Mouse (Mus musculus): Measurements from ENCODE around the gene Tpst2.
"Not testable (repeated sequence)": the region's sequence is repeated elsewhere in the genome, so short reads cannot be mapped to it uniquely, and the experiment has no call there.

The Tpst2 gene

DNA sequence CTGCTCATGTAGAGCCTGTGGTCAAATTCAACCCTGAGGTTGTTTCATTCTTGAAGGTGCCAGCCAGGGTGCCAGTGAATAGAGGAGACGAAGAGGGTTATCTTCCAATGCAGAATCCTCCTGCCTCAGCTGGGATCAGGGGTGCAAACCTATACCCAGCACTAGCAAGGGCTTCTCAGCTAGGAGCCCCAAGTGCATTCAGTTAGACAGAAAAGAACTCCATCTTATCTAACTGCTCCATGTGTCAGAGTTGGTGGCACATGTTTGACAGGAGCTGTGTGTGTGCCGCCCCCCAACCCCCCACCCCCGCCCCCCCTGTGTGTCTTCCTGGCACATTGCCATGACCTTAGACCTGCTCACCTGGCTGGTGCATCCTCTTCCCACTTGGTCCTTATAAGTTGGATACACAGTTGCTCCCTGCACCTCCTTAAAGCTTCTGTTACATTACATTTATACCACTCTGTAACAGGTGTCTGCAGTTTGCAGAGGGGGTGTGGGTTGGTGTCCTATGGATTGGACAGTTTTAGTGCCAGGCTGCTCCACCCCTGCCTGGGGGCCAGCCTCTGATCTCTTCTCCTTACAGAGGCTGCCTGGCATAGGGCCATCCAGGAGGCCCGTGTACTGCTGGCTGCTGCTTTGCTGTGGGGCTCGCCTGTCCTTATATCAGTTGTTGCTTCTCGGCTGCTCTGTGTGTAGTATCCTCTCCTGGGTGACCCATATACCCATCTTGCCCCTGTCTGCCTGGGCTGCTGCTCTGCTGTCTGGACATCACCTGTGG, 20.1 kb downstream of the Tpst2 start:
- peak in 1 of 2 experiments; percentile 57 for DNase-seq (ENCODE audit: low spot score in 2 of 2)

DNA sequence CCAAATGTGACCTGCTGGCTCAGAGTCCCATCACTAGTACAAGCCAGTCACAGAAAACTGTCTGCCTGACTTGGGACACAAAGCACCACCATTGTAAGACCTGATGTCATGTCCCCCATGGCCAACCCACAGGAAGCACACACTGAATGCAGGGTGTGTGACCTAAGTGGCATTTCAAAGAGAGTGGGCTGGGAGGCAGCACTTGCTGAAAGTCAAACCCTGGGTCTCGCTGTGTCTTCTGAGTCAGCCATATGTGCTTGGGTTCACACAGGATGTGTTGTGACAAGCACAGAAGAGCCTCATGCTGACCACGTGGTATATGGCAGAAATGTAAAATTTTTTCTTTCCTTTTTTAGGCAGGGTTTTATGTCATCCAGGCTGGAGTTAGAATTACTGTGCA, 20.8 kb downstream of the Tpst2 start:
- peak; percentile 86 to 92 for DNase-seq (ENCODE audit: low spot score in 2 of 2)

DNA sequence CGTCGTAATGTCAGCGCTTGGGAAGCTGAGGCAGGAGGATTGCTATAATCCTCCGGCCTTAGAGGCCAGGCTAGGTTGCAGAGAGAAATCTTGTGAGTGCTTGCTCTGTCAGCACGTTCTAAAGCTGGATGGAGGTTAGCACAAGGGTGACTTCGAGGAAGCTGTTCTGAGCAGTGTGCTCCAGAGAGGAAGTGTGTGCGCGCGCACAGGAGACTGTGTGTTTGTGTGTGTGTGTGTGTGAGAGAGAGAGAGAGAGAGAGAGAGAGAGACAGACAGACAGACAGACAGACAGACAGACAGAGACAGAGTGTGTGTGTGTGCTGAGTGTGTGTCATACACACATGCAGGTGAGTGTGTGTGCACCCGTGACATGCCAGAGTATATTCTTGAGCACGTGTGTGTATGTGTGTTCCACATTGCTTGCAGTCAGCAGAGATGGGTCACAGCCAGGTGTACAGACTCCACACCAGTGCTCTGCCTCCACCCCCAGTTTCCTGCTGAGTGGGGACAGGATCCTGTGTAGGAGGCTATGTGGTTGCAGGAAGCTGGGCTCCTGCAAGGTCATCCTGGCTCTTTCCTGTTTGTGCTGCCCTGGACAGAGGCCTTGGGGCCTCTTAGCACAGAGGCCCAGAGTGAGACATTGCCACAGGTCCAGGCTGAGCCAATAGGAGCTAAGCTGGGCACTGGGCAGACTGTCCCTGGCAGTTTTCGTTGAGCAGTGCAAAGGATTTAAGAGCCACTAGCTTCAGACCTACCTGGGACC, 21.9 kb downstream of the Tpst2 start:
- no peak for DNase-seq (ENCODE audit: low spot score in 2 of 2)

DNA sequence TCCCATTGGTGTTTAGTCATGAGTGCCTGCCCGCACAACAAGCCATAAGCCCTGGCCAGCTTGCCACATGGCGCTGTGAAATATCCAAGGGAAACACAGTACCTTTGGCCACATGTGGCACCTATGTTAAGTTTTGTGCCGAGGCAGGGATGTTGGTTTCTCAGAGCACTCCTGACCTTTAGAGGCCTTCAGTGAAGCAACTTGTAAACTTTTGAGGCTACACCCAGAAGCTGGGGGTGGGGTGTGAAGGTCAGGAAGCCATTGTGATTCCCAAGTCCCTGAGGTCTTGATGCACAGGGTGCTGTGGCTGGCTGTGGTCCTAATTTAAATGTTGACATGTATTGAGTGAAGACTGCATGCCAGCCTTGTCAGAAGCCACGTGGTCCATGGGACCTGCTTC, 22.9 kb downstream of the Tpst2 start:
- no peak for DNase-seq (ENCODE audit: low spot score in 2 of 2)

- DNase-seq (ENCODE audit: low spot score in 2 of 2), result no peak
Observed at GRCm38 (mm10) chr5:112300112-112300511, 23.6 kb downstream of the Tpst2 start.

DNA sequence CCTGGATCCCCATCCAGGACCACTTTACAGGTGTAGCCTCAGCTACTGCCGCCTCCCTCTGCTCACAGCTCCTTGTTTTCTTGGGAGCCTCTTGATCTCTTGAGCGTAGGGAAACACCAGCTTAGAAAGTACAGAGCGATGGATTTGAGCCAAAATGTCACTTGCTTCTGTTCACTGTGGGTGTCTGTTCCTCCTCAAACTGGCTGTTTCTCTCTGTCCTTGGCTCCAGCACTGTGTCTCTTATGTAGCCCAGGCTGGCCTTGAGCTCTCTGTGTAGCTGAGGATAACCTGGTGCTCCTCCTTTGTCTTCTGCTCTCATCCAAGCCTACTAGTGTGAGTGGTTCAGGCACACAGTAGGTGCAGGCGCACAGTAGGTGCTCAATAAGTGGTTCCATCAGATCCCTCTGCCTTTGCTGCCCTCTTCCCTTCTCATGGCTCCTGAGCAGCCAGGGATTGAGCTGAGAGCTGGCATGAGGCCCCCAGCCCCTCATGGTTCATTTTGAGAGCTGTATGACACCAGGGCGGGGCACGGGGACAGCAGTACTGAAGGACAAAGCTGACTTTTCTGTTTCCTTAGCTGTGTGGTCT, 24.3 kb downstream of the Tpst2 start:
- no peak for DNase-seq (ENCODE audit: low spot score in 2 of 2)

GRCm38 (mm10) chr5:112301694-112302093, 25.2 kb downstream of the Tpst2 start:
- peak; percentile 54 to 69 for DNase-seq (ENCODE audit: low spot score in 2 of 2)

DNA sequence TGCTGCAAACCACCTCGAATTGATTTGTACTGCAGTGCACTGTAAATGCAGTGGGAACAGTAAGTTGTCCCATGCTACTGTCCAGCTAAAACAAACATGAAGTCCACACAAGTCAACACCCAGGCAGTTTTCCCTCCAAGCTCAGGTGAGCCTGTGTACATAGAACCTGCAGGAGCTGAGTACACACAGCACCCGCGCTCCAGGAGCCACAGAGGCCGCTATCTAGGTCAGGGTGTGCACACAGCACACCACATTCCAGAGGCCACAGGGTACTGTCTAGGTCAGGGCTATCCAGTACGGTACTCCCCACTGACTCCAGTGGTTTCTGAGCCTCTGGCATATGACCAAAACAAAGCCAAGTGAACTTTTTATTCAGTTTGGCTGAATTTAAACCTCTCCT, 25.8 kb downstream of the Tpst2 start:
- no peak for DNase-seq (ENCODE audit: low spot score in 2 of 2)

DNA sequence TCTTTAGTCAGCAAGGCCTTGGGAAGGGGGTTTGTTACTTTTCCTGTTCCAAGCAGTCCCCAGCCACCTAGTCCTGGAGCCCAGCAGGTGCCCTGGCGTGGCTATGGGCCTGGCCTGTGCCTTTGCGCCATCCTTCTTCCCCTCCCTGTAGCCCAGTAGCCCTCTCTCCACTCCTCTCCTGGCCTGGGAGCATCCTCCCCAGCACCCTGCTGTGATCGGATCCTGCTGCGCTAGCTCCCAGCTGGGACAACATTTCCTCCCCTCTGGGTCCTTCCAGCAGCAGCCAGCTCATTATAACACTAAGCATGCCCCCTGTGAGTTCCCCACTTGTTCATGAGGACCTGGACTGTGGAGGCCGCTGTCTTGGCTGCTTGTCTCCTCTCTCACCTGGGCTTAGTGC, 29.4 kb downstream of the Tpst2 start:
- DNase-seq (ENCODE audit: low spot score in 2 of 2), result no peak

GRCm38 (mm10) chr5:112313222-112313885, 36.9 kb downstream of the Tpst2 start:
- no peak for DNase-seq (ENCODE audit: low spot score in 2 of 2)

DNA sequence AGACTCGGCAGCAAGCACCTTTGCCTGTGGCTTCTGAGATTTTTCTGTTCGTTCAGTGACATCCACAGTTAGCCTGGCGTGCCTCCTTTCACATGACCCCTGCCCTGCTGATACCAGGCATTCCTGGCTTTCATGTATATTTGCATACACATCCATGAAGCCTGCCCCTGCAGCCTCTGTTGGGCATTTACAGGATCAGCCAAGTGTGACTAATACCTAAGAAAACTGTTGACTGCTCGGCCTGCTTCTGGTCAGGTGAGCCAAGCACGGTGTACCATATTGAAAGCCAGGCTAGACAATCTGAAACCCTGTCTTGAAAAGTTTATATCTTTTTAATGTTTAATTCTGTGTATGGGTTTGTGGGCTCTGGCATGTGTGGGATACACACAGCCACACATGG, 40.0 kb downstream of the Tpst2 start:
- DNase-seq (ENCODE audit: low spot score in 2 of 2), result no peak

GRCm38 (mm10) chr5:112317328-112317727, 40.8 kb downstream of the Tpst2 start:
- no peak for DNase-seq (ENCODE audit: low spot score in 2 of 2)

DNA sequence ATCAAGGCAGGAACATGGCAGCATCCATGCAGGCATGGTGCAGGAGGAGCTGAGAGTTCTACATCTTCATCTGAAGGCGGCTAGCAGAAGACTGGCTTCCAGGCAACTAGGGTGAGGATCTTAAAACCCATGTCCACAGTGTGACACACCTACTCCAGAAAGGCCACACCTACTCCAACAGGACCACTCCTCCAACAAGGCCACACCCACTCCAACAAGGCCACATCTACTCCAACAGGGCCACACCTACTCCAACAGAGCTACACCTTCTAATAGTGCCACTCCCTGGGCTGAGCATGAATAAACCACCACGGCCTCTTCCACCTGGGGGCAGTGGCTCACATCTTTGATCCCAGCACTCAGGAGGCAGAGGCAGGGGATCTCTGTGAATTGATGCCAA, 42.9 kb downstream of the Tpst2 start:
- DNase-seq (ENCODE audit: low spot score in 2 of 2), result not testable (repeated sequence)

DNA sequence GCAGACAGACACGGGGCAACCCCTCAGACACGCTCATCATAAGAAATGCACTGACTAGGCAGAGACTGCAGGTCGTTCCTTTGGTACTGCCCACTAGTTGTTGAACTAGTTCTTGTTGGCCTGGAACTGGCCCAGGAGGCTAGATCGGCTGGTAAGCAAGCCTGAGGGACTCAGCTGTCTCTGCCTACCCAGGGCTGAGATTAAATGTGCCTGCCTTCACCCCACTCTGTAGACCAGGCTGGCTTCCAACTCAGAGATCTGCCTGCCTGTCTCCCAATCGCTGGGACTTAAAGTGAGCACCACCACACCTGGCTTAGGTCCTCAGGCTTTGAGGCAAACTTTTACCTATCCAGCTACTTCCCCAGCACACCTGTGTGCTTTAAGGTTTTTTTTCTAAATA, 43.9 kb downstream of the Tpst2 start:
- no peak for DNase-seq (ENCODE audit: low spot score in 2 of 2)

- no peak for DNase-seq (ENCODE audit: low spot score in 2 of 2)
Observed at GRCm38 (mm10) chr5:112320936-112321335, 44.4 kb downstream of the Tpst2 start.

DNA sequence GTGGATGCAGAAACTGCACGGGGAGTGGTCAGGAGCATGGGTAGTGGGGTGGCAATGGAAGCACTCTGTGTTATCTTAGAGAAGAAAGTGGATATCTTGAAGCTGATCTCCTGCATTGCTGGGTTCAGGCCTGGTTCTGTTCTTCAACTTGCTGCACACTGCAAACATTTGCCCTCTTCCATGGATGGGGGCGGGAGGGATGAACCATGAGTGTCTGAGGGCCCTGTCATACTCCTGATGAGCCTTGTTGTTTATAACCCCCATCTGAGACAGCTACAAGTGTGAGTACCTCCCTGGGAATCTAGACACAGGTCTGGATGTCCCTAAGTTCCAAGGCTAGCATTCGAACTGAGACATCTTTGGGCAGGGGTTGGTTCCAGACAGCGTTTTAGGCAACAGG, 44.9 kb downstream of the Tpst2 start:
- DNase-seq (ENCODE audit: low spot score in 2 of 2), result no peak

DNA sequence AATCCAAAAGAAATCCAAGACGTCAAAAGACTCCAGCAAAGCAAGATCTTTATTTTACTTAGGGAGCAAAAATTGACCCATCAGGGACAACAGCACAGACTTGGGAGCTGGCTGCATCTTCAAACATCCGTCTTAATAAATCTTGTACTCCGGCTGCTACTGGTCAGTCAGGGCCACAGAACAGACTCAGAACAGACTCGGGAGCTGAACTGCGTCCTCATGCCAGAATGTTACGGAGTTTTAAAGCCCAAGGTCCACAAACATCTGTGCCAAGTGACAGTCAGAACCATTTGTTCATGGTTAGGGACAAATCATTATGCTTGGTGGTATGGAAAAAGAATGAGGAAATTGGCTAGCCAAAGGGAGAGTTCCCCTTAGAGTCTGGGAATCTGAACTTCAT, 46.8 kb downstream of the Tpst2 start:
- DNase-seq (ENCODE audit: low spot score in 2 of 2), result no peak

- DNase-seq (ENCODE audit: low spot score in 2 of 2), result peak; percentile 67 to 73
Observed at GRCm38 (mm10) chr5:112324637-112325545, 48.4 kb downstream of the Tpst2 start.

DNA sequence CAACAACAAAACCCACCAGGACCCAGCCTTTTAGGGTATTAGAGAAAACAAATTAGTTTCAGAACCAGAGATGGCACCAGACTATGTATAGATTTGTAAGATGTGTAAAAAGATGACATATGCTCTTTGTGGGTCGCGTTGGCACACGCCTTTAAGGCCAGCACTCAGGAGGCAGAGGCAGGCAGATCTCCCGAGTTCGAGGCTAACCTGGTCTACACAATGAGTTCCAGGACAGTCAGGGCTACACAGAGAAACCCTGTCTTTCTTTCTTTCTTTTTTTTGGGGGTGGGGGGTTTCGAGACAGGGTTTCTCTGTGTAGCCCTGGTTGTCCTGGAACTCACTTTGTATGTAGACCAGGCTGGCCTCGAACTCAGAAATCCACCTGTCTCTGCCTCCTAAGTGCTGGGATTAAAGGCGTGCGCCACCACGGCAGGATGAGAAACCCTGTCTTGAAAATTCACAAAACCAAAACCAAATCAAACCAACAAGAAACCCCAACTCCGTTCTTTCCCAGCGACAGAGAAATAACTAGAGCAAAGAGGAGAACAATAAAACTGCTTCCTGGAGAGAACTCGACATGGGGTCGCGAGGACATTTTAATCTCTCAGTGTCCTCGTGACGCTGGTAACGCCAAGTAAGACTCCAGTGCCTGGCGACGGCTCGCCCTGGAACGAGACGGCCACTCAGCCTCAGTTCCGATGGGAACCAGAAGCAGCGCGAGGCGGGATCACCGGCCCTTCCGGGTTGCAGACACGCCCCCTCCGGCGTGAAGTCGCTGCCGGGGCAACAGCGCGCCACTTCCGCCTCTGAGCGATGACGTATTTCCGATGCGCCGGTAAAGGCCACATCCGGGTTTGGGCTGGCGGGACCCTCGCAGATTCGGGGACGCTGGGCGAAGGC, 49.3 kb downstream of the Tpst2 start, which contains the start of gene Tfip11:
Gene Tfip11 (plus strand): TSS at position 813 of the 900 bp plus-strand sequence.
- DNase-seq (ENCODE audit: low spot score in 2 of 2), result peak; percentile 91 to 92

- DNase-seq (ENCODE audit: low spot score in 2 of 2), result peak in 1 of 2 experiments; percentile 47
Observed at GRCm38 (mm10) chr5:112326446-112327009, 50.0 kb downstream of the Tpst2 start.

Data from natural killer cell, adult 2 months (primary cell).